Mouse (Mus musculus): ENCODE measurements around the gene Stra8. TPM values are rescaled to one million over a fixed set of nuclear protein-coding genes. Genes with fewer than 3 reads are reported as not detected.
A peak's percentile ranks its signal among the peaks of the same experiment; 100 is the strongest.

Gene Stra8
- polyA plus RNA-seq, 1 experiment from 2014 or later = not detected

DNA sequence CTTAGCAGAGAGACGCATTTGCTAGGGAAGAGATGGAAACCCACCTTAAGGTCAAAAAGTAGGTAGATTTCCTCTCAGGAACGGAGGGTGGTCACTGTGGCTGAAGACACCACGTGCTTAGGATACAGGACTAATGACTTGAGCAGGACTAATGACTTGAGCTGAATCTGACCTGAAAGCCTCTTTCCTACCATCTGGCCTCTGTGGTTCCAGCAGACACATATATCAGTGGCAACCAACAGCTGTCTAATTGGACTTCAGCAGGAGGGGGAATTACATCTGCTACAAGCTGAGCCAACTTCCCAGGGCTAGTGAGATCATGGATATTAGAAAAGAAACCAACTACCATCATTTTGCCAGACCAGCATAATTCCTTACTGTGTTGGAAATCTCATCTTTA is 59.3 kb downstream of the Stra8 start:
- H3K27ac ChIP-seq (replicated peaks) = no peak overlapping the region
- no peaks in the 10 kb centered on the region for H3K9me3 ChIP-seq
- ATAC-seq (ENCODE audit: extremely low read depth, insufficient number of reproducible peaks, low FRiP score, low TSS enrichment) = no peak
- H3K4me1 ChIP-seq = 0 out of 2 replicates have a peak, but pooled peaks cover 4% of the 10 kb centered on the region
- no peak overlapping the region for H3K4me3 ChIP-seq
- no peak overlapping the region for H3K4me2 ChIP-seq
- H3K36me3 ChIP-seq = no peaks in the 10 kb centered on the region
- no peaks in the 10 kb centered on the region for H3K27me3 ChIP-seq (replicated peaks)
- 84% methylated on average over 3 of the region's 3 CpGs for WGBS
- no peak overlapping the region for H3K9ac ChIP-seq

GRCm38 (mm10) chr6:34980661-34981060 is 60.7 kb downstream of the Stra8 start:
- no peak for ATAC-seq (ENCODE audit: extremely low read depth, insufficient number of reproducible peaks, low FRiP score, low TSS enrichment)
- H3K27me3 ChIP-seq (replicated peaks) = no peaks in the 10 kb centered on the region
- WGBS = 58% methylated on average over 9 of the region's 9 CpGs
- no peaks in the 10 kb centered on the region for H3K36me3 ChIP-seq
- no peak overlapping the region for H3K27ac ChIP-seq (replicated peaks)
- H3K9ac ChIP-seq = no peak overlapping the region
- H3K4me3 ChIP-seq = no peak overlapping the region
- no peaks in the 10 kb centered on the region for H3K9me3 ChIP-seq
- H3K4me2 ChIP-seq = no peak overlapping the region
- 0 out of 2 replicates have a peak, but pooled peaks cover 4% of the 10 kb centered on the region for H3K4me1 ChIP-seq

DNA sequence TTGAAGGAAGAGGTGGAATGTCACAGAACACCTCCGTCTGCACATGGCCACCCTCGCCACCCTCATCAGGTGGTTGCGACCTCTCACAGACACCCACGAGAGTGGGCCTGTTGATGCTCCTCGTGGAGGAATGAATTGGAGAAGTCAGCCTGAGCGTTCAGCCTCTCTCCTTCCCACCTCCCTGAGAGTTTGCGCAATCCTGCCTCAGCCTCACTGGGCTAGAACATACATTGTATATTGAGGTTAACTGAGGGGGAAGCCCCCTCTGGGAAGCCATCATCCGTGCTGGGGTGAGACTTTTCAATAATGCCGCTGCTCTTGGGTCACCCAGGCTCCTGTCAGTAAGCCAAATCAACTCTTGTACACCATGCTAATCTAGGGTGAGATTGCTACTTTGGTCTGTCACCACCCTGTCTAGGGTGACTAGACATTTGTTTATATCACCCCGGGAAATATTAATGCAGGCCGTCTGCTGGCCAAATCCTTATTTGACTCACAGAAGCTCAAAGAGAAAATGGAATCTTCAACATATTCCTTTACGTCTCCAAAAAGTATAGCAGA is 67.2 kb downstream of the Stra8 start:
- no peak overlapping the region for H3K4me2 ChIP-seq
- H3K9me3 ChIP-seq = no peaks in the 10 kb centered on the region
- 69% methylated on average over 12 of the region's 12 CpGs for WGBS
- no peak overlapping the region for H3K4me3 ChIP-seq
- no peak overlapping the region for H3K27ac ChIP-seq (replicated peaks)
- ATAC-seq (ENCODE audit: extremely low read depth, insufficient number of reproducible peaks, low FRiP score, low TSS enrichment) = no peak
- H3K36me3 ChIP-seq = no peaks in the 10 kb centered on the region
- H3K9ac ChIP-seq = no peak overlapping the region
- H3K4me1 ChIP-seq = peaks cover 18% of the 10 kb centered on the region
- H3K27me3 ChIP-seq (replicated peaks) = peaks cover 25% of the 10 kb centered on the region

DNA sequence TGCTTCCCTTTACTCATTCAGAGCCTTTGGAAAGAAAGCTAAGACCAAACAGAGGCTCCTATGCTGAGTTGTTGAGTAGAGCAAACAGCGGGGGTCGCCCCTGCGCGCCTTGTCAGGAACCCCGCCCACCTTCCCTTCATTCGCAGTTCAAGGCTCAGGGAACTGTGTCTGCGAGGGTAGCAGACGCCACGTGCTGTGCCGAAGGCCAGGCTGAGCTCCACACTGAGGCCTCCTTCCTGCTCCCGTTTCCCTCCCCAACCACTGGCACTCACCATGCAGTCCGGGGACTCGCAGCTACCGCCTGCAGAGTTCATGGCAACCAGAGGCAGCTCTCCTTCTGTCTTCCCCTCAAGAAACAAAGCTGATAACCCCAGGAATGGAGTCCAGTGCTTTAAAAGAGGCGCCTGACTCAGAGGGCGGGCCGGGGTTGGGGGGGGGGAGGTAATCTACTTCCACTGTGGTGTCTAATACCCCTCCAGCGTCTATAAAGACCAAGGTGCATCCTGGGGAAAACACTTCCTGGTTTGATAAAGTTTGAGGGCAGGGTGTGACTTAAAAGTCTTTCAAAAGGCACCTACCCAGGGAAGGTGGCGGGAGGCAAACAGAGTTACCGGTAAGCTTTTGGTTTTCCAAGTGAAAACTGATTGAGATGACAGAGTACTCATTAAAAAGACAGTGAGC is 68.3 kb downstream of the Stra8 start, which contains the start of gene Slc23a4:
Gene Slc23a4, minus strand, starts transcription at position 324 of the 681 bp plus-strand sequence.
- WGBS = 8% methylated on average over 20 of the region's 20 CpGs
- Histone ChIP-seq H3K4me2 (peak within 1 kb of the TSS; percentile 55), H3K27me3 (replicated peaks) (peaks cover 30% of the 10 kb centered on the region), H3K27ac (replicated peaks) (no peak within 1 kb of the TSS), H3K9ac (peak within 1 kb of the TSS; percentile 8; the same call in 1 of the 2 replicates), H3K36me3 (no peaks in the 10 kb centered on the region), H3K4me1 (peaks cover 18% of the 10 kb centered on the region), H3K4me3 (peak within 1 kb of the TSS; percentile 2; the same call in 1 of the 2 replicates), H3K9me3 (no peaks in the 10 kb centered on the region)
- ATAC-seq (ENCODE audit: extremely low read depth, insufficient number of reproducible peaks, low FRiP score, low TSS enrichment) = no peak

Other genes with a start within 250 kb of the Stra8 start
- gene Agbl3, start 139.7 kb upstream of the Stra8 start, polyA plus RNA-seq (2015; fragmentation: Nextera tagmentation; extraction: Ambion mirVana) = 5.1 and 6.2 TPM in 2 replicates
- gene Tmem140, start 57.0 kb upstream of the Stra8 start, polyA plus RNA-seq (2015; fragmentation: Nextera tagmentation; extraction: Ambion mirVana) = 0.92 and 1.5 TPM in 2 replicates
- 8.6 and 9.2 TPM in 2 replicates for gene Cyren, start 42.1 kb upstream of the Stra8 start, polyA plus RNA-seq (2015; fragmentation: Nextera tagmentation; extraction: Ambion mirVana)
- 9.4 and 11.2 TPM in 2 replicates for gene Wdr91, start 9.3 kb upstream of the Stra8 start, polyA plus RNA-seq (2015; fragmentation: Nextera tagmentation; extraction: Ambion mirVana)
- gene Slc23a4, start 68.2 kb downstream of the Stra8 start, polyA plus RNA-seq (2015; fragmentation: Nextera tagmentation; extraction: Ambion mirVana) = 0.23 and 0.27 TPM in 2 replicates
- gene Cnot4, start 213.6 kb downstream of the Stra8 start, polyA plus RNA-seq (2015; fragmentation: Nextera tagmentation; extraction: Ambion mirVana) = 15.5 and 20.1 TPM in 2 replicates